Mouse (Mus musculus): Measurements from ENCODE around the gene Trpm3. TPM values are rescaled to one million over a fixed set of nuclear protein-coding genes. Genes with fewer than 3 reads are reported as not detected.
A peak's percentile ranks its signal among the peaks of the same experiment; 100 is the strongest.

The Trpm3 gene
- polyA plus RNA-seq, 1 experiment from 2014 or later: 4.5 TPM

- ATAC-seq (ENCODE audit: insufficient number of reproducible peaks, low FRiP score, low TSS enrichment, low read depth): no peak
Measured at GRCm38 (mm10) chr19:23041483-23042167, 902.8 kb downstream of the Trpm3 start.

GRCm38 (mm10) chr19:23042168-23042733, 903.4 kb downstream of the Trpm3 start:
- H3K27me3 ChIP-seq: no peaks in the 10 kb centered on the region
- H3K4me3 ChIP-seq: no peak overlapping the region
- no peak overlapping the region for H3K27ac ChIP-seq
- WGBS: 50% methylated on average over 6 of the region's 6 CpGs
- H3K4me1 ChIP-seq: no peaks in the 10 kb centered on the region
- no peak for ATAC-seq (ENCODE audit: insufficient number of reproducible peaks, low FRiP score, low TSS enrichment, low read depth)
- H3K9ac ChIP-seq: no peak overlapping the region
- H3K4me2 ChIP-seq: no peak overlapping the region
- no peaks in the 10 kb centered on the region for H3K36me3 ChIP-seq
- no peaks in the 10 kb centered on the region for H3K9me3 ChIP-seq

More at GRCm38 (mm10) chr19:23041483-23042167, 902.8 kb downstream of the Trpm3 start:
- no peak overlapping the region for H3K4me3 ChIP-seq
- H3K36me3 ChIP-seq: no peaks in the 10 kb centered on the region
- H3K27me3 ChIP-seq: no peaks in the 10 kb centered on the region
- no peaks in the 10 kb centered on the region for H3K4me1 ChIP-seq
- H3K4me2 ChIP-seq: no peak overlapping the region
- H3K9me3 ChIP-seq: no peaks in the 10 kb centered on the region
- no peak overlapping the region for H3K9ac ChIP-seq
- WGBS: 55% methylated on average over 6 of the region's 6 CpGs
- H3K27ac ChIP-seq: no peak overlapping the region

GRCm38 (mm10) chr19:23043699-23044098, 904.9 kb downstream of the Trpm3 start:
- no peaks in the 10 kb centered on the region for H3K27me3 ChIP-seq
- H3K9me3 ChIP-seq: no peaks in the 10 kb centered on the region
- H3K9ac ChIP-seq: no peak overlapping the region
- no peak overlapping the region for H3K27ac ChIP-seq
- no peaks in the 10 kb centered on the region for H3K4me1 ChIP-seq
- ATAC-seq (ENCODE audit: insufficient number of reproducible peaks, low FRiP score, low TSS enrichment, low read depth): no peak
- no peaks in the 10 kb centered on the region for H3K36me3 ChIP-seq
- no peak overlapping the region for H3K4me2 ChIP-seq
- no peak overlapping the region for H3K4me3 ChIP-seq

MicroRNA genes within 50 kb of the gene (microRNA counts, 519-probe panel; counts per million panel counts)
- 3,119 counts per million, percentile 73 among the panel's probes with 10 or more counts for microRNA mmu-miR-204

Small RNA genes within 50 kb of the gene (microRNA-seq; reads per million reads assigned to microRNA genes)
- gene Mir204: 383 reads per million, percentile 64 among the genes with 10 or more reads in this experiment
